Mouse (Mus musculus): ENCODE measurements around the gene Tox3. TPM values are rescaled to one million over a fixed set of nuclear protein-coding genes. Genes with fewer than 3 reads are reported as not detected.

Tox3 gene
- polyA plus RNA-seq (2015; fragmentation: Nextera tagmentation; extraction: Ambion mirVana), result 0.06 and 0.09 TPM in 2 replicates

- no peak for TF ChIP-seq CTCF (IDR thresholded peaks at IDR 0.05; ENCODE audit: low read depth)
- no peak for TF ChIP-seq EP300 (IDR thresholded peaks at IDR 0.05; ENCODE audit: low read depth)
- no peak within 1 kb of the TSS for H3K27ac ChIP-seq (ENCODE audit: low read depth)
- no peaks in the 10 kb centered on the region for H3K36me3 ChIP-seq (replicated peaks; ENCODE audit: insufficient read depth, low read length)
- 5% methylated on average over 29 of the region's 89 CpGs for WGBS (ENCODE audit: insufficient replicate concordance)
- H3K9ac ChIP-seq (replicated peaks), result no peak within 1 kb of the TSS; the same call in 1 of the 2 replicates
- 0 out of 2 replicates have a peak, but pooled peaks cover 3% of the 10 kb centered on the region for H3K4me1 ChIP-seq (ENCODE audit: insufficient read depth)
- DNase-seq, result peak; percentile 37
- peak within 1 kb of the TSS; percentile 78 for H3K4me2 ChIP-seq (ENCODE audit: low read depth, low read length)
- ATAC-seq, result peak; percentile 50
- peaks cover 25% of the 10 kb centered on the region for H3K27me3 ChIP-seq (ENCODE audit: insufficient read depth, low read length)
- peak within 1 kb of the TSS; percentile 48 for H3K4me3 ChIP-seq (ENCODE audit: low read depth, low read length)
- H3K9me3 ChIP-seq (ENCODE audit: low read length), result no peaks in the 10 kb centered on the region
These were observed at the start of gene Tox3 for GRCm38 (mm10) chr8:90348178-90348925. TSS of gene Tox3 (minus strand) at chr8:90348343.

- peaks cover 4% of the 10 kb centered on the region; the same call in 1 of the 2 replicates for H3K4me1 ChIP-seq (ENCODE audit: insufficient read depth)
- no peaks in the 10 kb centered on the region for H3K36me3 ChIP-seq (replicated peaks; ENCODE audit: insufficient read depth, low read length)
- H3K4me3 ChIP-seq (ENCODE audit: low read depth, low read length), result no peak overlapping the region
- ATAC-seq (no peak), DNase-seq (no peak)
- no peaks in the 10 kb centered on the region for H3K27me3 ChIP-seq (ENCODE audit: insufficient read depth, low read length)
- TF ChIP-seq CTCF (IDR thresholded peaks at IDR 0.05; ENCODE audit: low read depth) (no peak), EP300 (IDR thresholded peaks at IDR 0.05; ENCODE audit: low read depth) (no peak)
- H3K9ac ChIP-seq (replicated peaks), result no peak overlapping the region
- no peak overlapping the region for H3K27ac ChIP-seq (ENCODE audit: low read depth)
- no peaks in the 10 kb centered on the region for H3K9me3 ChIP-seq (ENCODE audit: low read length)
- 92% methylated on average over 2 of the region's 2 CpGs for WGBS (ENCODE audit: insufficient replicate concordance)
- H3K4me2 ChIP-seq (ENCODE audit: low read depth, low read length), result no peak overlapping the region
These were observed 44.5 kb upstream of the Tox3 start for GRCm38 (mm10) chr8:90392643-90393042.

- Histone ChIP-seq H3K4me2 (ENCODE audit: low read depth, low read length) (no peak overlapping the region; the same call in 1 of the 2 replicates), H3K9ac (replicated peaks) (no peak overlapping the region), H3K9me3 (ENCODE audit: low read length) (no peaks in the 10 kb centered on the region), H3K36me3 (replicated peaks; ENCODE audit: insufficient read depth, low read length) (no peaks in the 10 kb centered on the region), H3K4me1 (ENCODE audit: insufficient read depth) (peaks cover 4% of the 10 kb centered on the region; the same call in 1 of the 2 replicates), H3K4me3 (ENCODE audit: low read depth, low read length) (no peak overlapping the region), H3K27me3 (ENCODE audit: insufficient read depth, low read length) (no peaks in the 10 kb centered on the region), H3K27ac (ENCODE audit: low read depth) (peak overlapping the region; percentile 6; the same call in 1 of the 2 replicates)
- ATAC-seq (peak; percentile 96), DNase-seq (peak; percentile 18)
- TF ChIP-seq CTCF (IDR thresholded peaks at IDR 0.05; ENCODE audit: low read depth) (no peak), EP300 (IDR thresholded peaks at IDR 0.05; ENCODE audit: low read depth) (no peak)
- 8% methylated on average over 3 of the region's 3 CpGs for WGBS (ENCODE audit: insufficient replicate concordance)
These were observed 43.4 kb upstream of the Tox3 start for GRCm38 (mm10) chr8:90391483-90392074.

- ATAC-seq, result no peak
- DNase-seq, result no peak
- Histone ChIP-seq H3K36me3 (replicated peaks; ENCODE audit: insufficient read depth, low read length) (no peaks in the 10 kb centered on the region), H3K27ac (ENCODE audit: low read depth) (no peak overlapping the region), H3K9me3 (ENCODE audit: low read length) (no peaks in the 10 kb centered on the region), H3K4me2 (ENCODE audit: low read depth, low read length) (no peak overlapping the region), H3K9ac (replicated peaks) (no peak overlapping the region), H3K27me3 (ENCODE audit: insufficient read depth, low read length) (no peaks in the 10 kb centered on the region), H3K4me3 (ENCODE audit: low read depth, low read length) (no peak overlapping the region), H3K4me1 (ENCODE audit: insufficient read depth) (peaks cover 4% of the 10 kb centered on the region; the same call in 1 of the 2 replicates)
- TF ChIP-seq EP300 (IDR thresholded peaks at IDR 0.05; ENCODE audit: low read depth), result no peak
- no peak for TF ChIP-seq CTCF (IDR thresholded peaks at IDR 0.05; ENCODE audit: low read depth)
- WGBS (ENCODE audit: insufficient replicate concordance), result 55% methylated on average over 1 of the region's 1 CpGs
These were observed 42.7 kb upstream of the Tox3 start for GRCm38 (mm10) chr8:90390827-90391226.

GRCm38 (mm10) chr8:90379064-90379463 lies 30.9 kb upstream of the Tox3 start:
- H3K27ac ChIP-seq (ENCODE audit: low read depth), result no peak overlapping the region
- no peak overlapping the region for H3K4me2 ChIP-seq (ENCODE audit: low read depth, low read length)
- ATAC-seq (no peak), DNase-seq (no peak)
- 66% methylated on average over 6 of the region's 6 CpGs for WGBS (ENCODE audit: insufficient replicate concordance)
- no peaks in the 10 kb centered on the region for H3K36me3 ChIP-seq (replicated peaks; ENCODE audit: insufficient read depth, low read length)
- no peaks in the 10 kb centered on the region for H3K9me3 ChIP-seq (ENCODE audit: low read length)
- H3K4me1 ChIP-seq (ENCODE audit: insufficient read depth), result no peaks in the 10 kb centered on the region
- no peaks in the 10 kb centered on the region for H3K27me3 ChIP-seq (ENCODE audit: insufficient read depth, low read length)
- TF ChIP-seq CTCF (IDR thresholded peaks at IDR 0.05; ENCODE audit: low read depth) (no peak), EP300 (IDR thresholded peaks at IDR 0.05; ENCODE audit: low read depth) (no peak)
- no peak overlapping the region for H3K9ac ChIP-seq (replicated peaks)
- no peak overlapping the region for H3K4me3 ChIP-seq (ENCODE audit: low read depth, low read length)

GRCm38 (mm10) chr8:90378036-90378435 lies 29.9 kb upstream of the Tox3 start:
- WGBS (ENCODE audit: insufficient replicate concordance), result 75% methylated on average over 3 of the region's 3 CpGs
- ATAC-seq (no peak), DNase-seq (no peak)
- Histone ChIP-seq H3K27me3 (ENCODE audit: insufficient read depth, low read length) (no peaks in the 10 kb centered on the region), H3K9me3 (ENCODE audit: low read length) (no peaks in the 10 kb centered on the region), H3K4me2 (ENCODE audit: low read depth, low read length) (no peak overlapping the region), H3K9ac (replicated peaks) (no peak overlapping the region), H3K27ac (ENCODE audit: low read depth) (no peak overlapping the region), H3K4me3 (ENCODE audit: low read depth, low read length) (no peak overlapping the region), H3K4me1 (ENCODE audit: insufficient read depth) (no peaks in the 10 kb centered on the region), H3K36me3 (replicated peaks; ENCODE audit: insufficient read depth, low read length) (no peaks in the 10 kb centered on the region)
- TF ChIP-seq CTCF (IDR thresholded peaks at IDR 0.05; ENCODE audit: low read depth) (no peak), EP300 (IDR thresholded peaks at IDR 0.05; ENCODE audit: low read depth) (no peak)
